Mouse (Mus musculus): ENCODE results near the gene Aif1.

DNA sequence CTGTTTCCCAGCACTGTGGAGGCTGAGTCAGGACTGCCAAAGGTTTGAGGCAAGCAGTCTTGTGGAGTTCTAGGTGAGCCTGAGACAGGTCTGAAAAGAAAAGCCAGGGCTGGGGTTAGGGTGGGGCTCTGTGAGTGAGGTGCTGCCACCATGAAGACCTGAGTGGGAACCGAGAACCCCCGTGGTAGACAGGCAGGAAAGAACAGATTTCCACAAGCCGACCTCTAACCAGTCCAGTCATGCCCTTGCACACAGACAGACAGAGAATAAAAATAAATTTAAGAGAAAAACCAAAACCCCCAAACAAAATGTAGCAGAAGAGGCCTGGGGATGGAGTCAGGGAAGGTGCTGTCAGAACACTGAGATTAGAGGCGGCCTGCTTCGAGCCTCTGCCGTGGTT is 486 bp downstream of the Aif1 start:
- TF ChIP-seq CTCF (IDR thresholded peaks at IDR 0.05; ENCODE audit: control insufficient read depth, insufficient read depth, insufficient read length): no peak
- TF ChIP-seq USF1 (IDR thresholded peaks at IDR 0.05; ENCODE audit: low read depth): no peak
- TF ChIP-seq MAX (IDR thresholded peaks at IDR 0.05): no peak
- no peak for TF ChIP-seq FOSL1 (IDR thresholded peaks at IDR 0.05; ENCODE audit: insufficient read depth, low read length, poor library complexity, severe bottlenecking)
- no peak for TF ChIP-seq MYOG (IDR thresholded peaks at IDR 0.05; ENCODE audit: control insufficient read depth, extremely low read depth, insufficient read length)
- no peak for TF ChIP-seq MYOD1 (IDR thresholded peaks at IDR 0.05; ENCODE audit: control insufficient read depth, insufficient read length, low read depth)

All from C2C12 (cell line).